Mouse (Mus musculus) cortical plate, adult 2 months (tissue): ENCODE measurements around the gene Syne1.

Source experiments
- CTCF ChIP-seq: fragments of 200-500 bp; IDR thresholded peaks from 2 replicates; pipeline ENCODE4 v1.5.1; 2011; ENCODE audit warnings: mild to moderate bottlenecking, control low read depth, low read length; ENCODE audit not compliant: insufficient read depth; ENCODE audit errors: extremely low read depth
- POLR2A ChIP-seq: fragments of 200-500 bp; IDR thresholded peaks from 2 replicates; pipeline ENCODE4 v1.6.1; 2011; ENCODE audit warnings: mild to moderate bottlenecking, low read length, control low read depth; ENCODE audit not compliant: insufficient read depth; ENCODE audit errors: extremely low read depth

- no peak for TF ChIP-seq POLR2A
- no peak for TF ChIP-seq CTCF
These were observed 228.7 kb downstream of the Syne1 start for GRCm38 (mm10) chr10:5322562-5322961.
